Mouse (Mus musculus): Measurements from ENCODE around the gene Atp8b5. TPM values are rescaled to one million over a fixed set of nuclear protein-coding genes. Genes with fewer than 3 reads are reported as not detected.

Atp8b5 gene
- 0.31 and 0.43 TPM in 2 replicates for polyA plus RNA-seq (2014; fragmentation: Nextera tagmentation; extraction: Ambion mirVana)

- peak; percentile 92 for ATAC-seq (ENCODE audit: low FRiP score, low TSS enrichment)
- H3K27ac ChIP-seq (ENCODE audit: low read depth, low read length), result no peak within 1 kb of the TSS
- H3K9me3 ChIP-seq (ENCODE audit: control insufficient read depth, low read length), result no peaks in the 10 kb centered on the region
- H3K27me3 ChIP-seq (ENCODE audit: control insufficient read depth, insufficient read depth, low read length), result no peaks in the 10 kb centered on the region
- 3% methylated on average over 19 of the region's 19 CpGs for WGBS
- H3K4me1 ChIP-seq (ENCODE audit: control insufficient read depth, insufficient read depth, low read length), result no peaks in the 10 kb centered on the region
- peak within 1 kb of the TSS; percentile 64 for H3K4me2 ChIP-seq (replicated peaks; ENCODE audit: low read depth, low read length)
- H3K9ac ChIP-seq (ENCODE audit: low read depth, low read length), result peak within 1 kb of the TSS; percentile 43
- H3K4me3 ChIP-seq (ENCODE audit: low read length), result peak within 1 kb of the TSS; percentile 38; the same call in 1 of the 2 replicates
- no peaks in the 10 kb centered on the region for H3K36me3 ChIP-seq (ENCODE audit: control insufficient read depth, insufficient read depth, low read length)
These were observed at the start of gene Atp8b5 for GRCm38 (mm10) chr4:43266623-43267322. Gene Atp8b5 (plus strand): TSS chr4:43267159.

- Histone ChIP-seq H3K4me2 (replicated peaks; ENCODE audit: low read depth, low read length) (no peak overlapping the region), H3K36me3 (ENCODE audit: control insufficient read depth, insufficient read depth, low read length) (no peaks in the 10 kb centered on the region), H3K9ac (ENCODE audit: low read depth, low read length) (no peak overlapping the region), H3K9me3 (ENCODE audit: control insufficient read depth, low read length) (no peaks in the 10 kb centered on the region), H3K4me1 (ENCODE audit: control insufficient read depth, insufficient read depth, low read length) (no peaks in the 10 kb centered on the region), H3K27ac (ENCODE audit: low read depth, low read length) (no peak overlapping the region), H3K27me3 (ENCODE audit: control insufficient read depth, insufficient read depth, low read length) (no peaks in the 10 kb centered on the region), H3K4me3 (ENCODE audit: low read length) (no peak overlapping the region)
- 98% methylated on average over 1 of the region's 1 CpGs for WGBS
- no peak for ATAC-seq (ENCODE audit: low FRiP score, low TSS enrichment)
These were observed 49.0 kb upstream of the Atp8b5 start for GRCm38 (mm10) chr4:43217997-43218396.

GRCm38 (mm10) chr4:43231821-43232220 lies 35.1 kb upstream of the Atp8b5 start:
- no peaks in the 10 kb centered on the region for H3K4me1 ChIP-seq (ENCODE audit: control insufficient read depth, insufficient read depth, low read length)
- 78% methylated on average over 3 of the region's 3 CpGs for WGBS
- H3K27me3 ChIP-seq (ENCODE audit: control insufficient read depth, insufficient read depth, low read length), result no peaks in the 10 kb centered on the region
- H3K36me3 ChIP-seq (ENCODE audit: control insufficient read depth, insufficient read depth, low read length), result no peaks in the 10 kb centered on the region
- H3K9ac ChIP-seq (ENCODE audit: low read depth, low read length), result no peak overlapping the region
- H3K9me3 ChIP-seq (ENCODE audit: control insufficient read depth, low read length), result no peaks in the 10 kb centered on the region
- no peak overlapping the region for H3K4me2 ChIP-seq (replicated peaks; ENCODE audit: low read depth, low read length)
- H3K4me3 ChIP-seq (ENCODE audit: low read length), result no peak overlapping the region
- H3K27ac ChIP-seq (ENCODE audit: low read depth, low read length), result no peak overlapping the region
- no peak for ATAC-seq (ENCODE audit: low FRiP score, low TSS enrichment)

- Histone ChIP-seq H3K9me3 (ENCODE audit: control insufficient read depth, low read length) (no peaks in the 10 kb centered on the region), H3K27me3 (ENCODE audit: control insufficient read depth, insufficient read depth, low read length) (no peaks in the 10 kb centered on the region), H3K4me3 (ENCODE audit: low read length) (no peak overlapping the region), H3K9ac (ENCODE audit: low read depth, low read length) (no peak overlapping the region), H3K27ac (ENCODE audit: low read depth, low read length) (no peak overlapping the region), H3K4me1 (ENCODE audit: control insufficient read depth, insufficient read depth, low read length) (no peaks in the 10 kb centered on the region), H3K4me2 (replicated peaks; ENCODE audit: low read depth, low read length) (no peak overlapping the region), H3K36me3 (ENCODE audit: control insufficient read depth, insufficient read depth, low read length) (no peaks in the 10 kb centered on the region)
- ATAC-seq (ENCODE audit: low FRiP score, low TSS enrichment), result no peak
- WGBS, result 81% methylated on average over 1 of the region's 1 CpGs
These were observed 34.0 kb upstream of the Atp8b5 start for GRCm38 (mm10) chr4:43232985-43233384.

- H3K27ac ChIP-seq (ENCODE audit: low read depth, low read length), result no peak overlapping the region
- H3K4me2 ChIP-seq (replicated peaks; ENCODE audit: low read depth, low read length), result no peak overlapping the region
- H3K4me1 ChIP-seq (ENCODE audit: control insufficient read depth, insufficient read depth, low read length), result no peaks in the 10 kb centered on the region
- H3K27me3 ChIP-seq (ENCODE audit: control insufficient read depth, insufficient read depth, low read length), result no peaks in the 10 kb centered on the region
- no peaks in the 10 kb centered on the region for H3K36me3 ChIP-seq (ENCODE audit: control insufficient read depth, insufficient read depth, low read length)
- no peaks in the 10 kb centered on the region for H3K9me3 ChIP-seq (ENCODE audit: control insufficient read depth, low read length)
- 90% methylated on average over 6 of the region's 6 CpGs for WGBS
- no peak for ATAC-seq (ENCODE audit: low FRiP score, low TSS enrichment)
- H3K4me3 ChIP-seq (ENCODE audit: low read length), result no peak overlapping the region
- H3K9ac ChIP-seq (ENCODE audit: low read depth, low read length), result no peak overlapping the region
These were observed 33.5 kb upstream of the Atp8b5 start for GRCm38 (mm10) chr4:43233489-43233888.

- H3K27me3 ChIP-seq (ENCODE audit: control insufficient read depth, insufficient read depth, low read length), result no peaks in the 10 kb centered on the region
- no peak for ATAC-seq (ENCODE audit: low FRiP score, low TSS enrichment)
- H3K4me2 ChIP-seq (replicated peaks; ENCODE audit: low read depth, low read length), result no peak overlapping the region
- H3K9me3 ChIP-seq (ENCODE audit: control insufficient read depth, low read length), result no peaks in the 10 kb centered on the region
- H3K27ac ChIP-seq (ENCODE audit: low read depth, low read length), result no peak overlapping the region
- H3K4me1 ChIP-seq (ENCODE audit: control insufficient read depth, insufficient read depth, low read length), result no peaks in the 10 kb centered on the region
- no peaks in the 10 kb centered on the region for H3K36me3 ChIP-seq (ENCODE audit: control insufficient read depth, insufficient read depth, low read length)
- WGBS, result 94% methylated on average over 9 of the region's 9 CpGs
- H3K9ac ChIP-seq (ENCODE audit: low read depth, low read length), result no peak overlapping the region
- H3K4me3 ChIP-seq (ENCODE audit: low read length), result no peak overlapping the region
These were observed 30.1 kb upstream of the Atp8b5 start for GRCm38 (mm10) chr4:43236898-43237297.

GRCm38 (mm10) chr4:43240716-43241115 lies 26.2 kb upstream of the Atp8b5 start:
- no peaks in the 10 kb centered on the region for H3K27me3 ChIP-seq (ENCODE audit: control insufficient read depth, insufficient read depth, low read length)
- WGBS, result 86% methylated on average over 1 of the region's 1 CpGs
- no peaks in the 10 kb centered on the region for H3K9me3 ChIP-seq (ENCODE audit: control insufficient read depth, low read length)
- H3K36me3 ChIP-seq (ENCODE audit: control insufficient read depth, insufficient read depth, low read length), result no peaks in the 10 kb centered on the region
- no peaks in the 10 kb centered on the region for H3K4me1 ChIP-seq (ENCODE audit: control insufficient read depth, insufficient read depth, low read length)
- ATAC-seq (ENCODE audit: low FRiP score, low TSS enrichment), result no peak
- no peak overlapping the region for H3K9ac ChIP-seq (ENCODE audit: low read depth, low read length)
- no peak overlapping the region for H3K4me2 ChIP-seq (replicated peaks; ENCODE audit: low read depth, low read length)
- no peak overlapping the region for H3K27ac ChIP-seq (ENCODE audit: low read depth, low read length)
- H3K4me3 ChIP-seq (ENCODE audit: low read length), result no peak overlapping the region

- H3K9me3 ChIP-seq (ENCODE audit: control insufficient read depth, low read length), result no peaks in the 10 kb centered on the region
- no peak overlapping the region for H3K4me2 ChIP-seq (replicated peaks; ENCODE audit: low read depth, low read length)
- no peaks in the 10 kb centered on the region for H3K27me3 ChIP-seq (ENCODE audit: control insufficient read depth, insufficient read depth, low read length)
- ATAC-seq (ENCODE audit: low FRiP score, low TSS enrichment), result no peak
- H3K4me1 ChIP-seq (ENCODE audit: control insufficient read depth, insufficient read depth, low read length), result no peaks in the 10 kb centered on the region
- H3K9ac ChIP-seq (ENCODE audit: low read depth, low read length), result no peak overlapping the region
- no peaks in the 10 kb centered on the region for H3K36me3 ChIP-seq (ENCODE audit: control insufficient read depth, insufficient read depth, low read length)
- 44% methylated on average over 2 of the region's 2 CpGs for WGBS
- H3K4me3 ChIP-seq (ENCODE audit: low read length), result no peak overlapping the region
- H3K27ac ChIP-seq (ENCODE audit: low read depth, low read length), result no peak overlapping the region
These were observed 22.9 kb upstream of the Atp8b5 start for GRCm38 (mm10) chr4:43244022-43244421.

- Histone ChIP-seq H3K9me3 (ENCODE audit: control insufficient read depth, low read length) (no peaks in the 10 kb centered on the region), H3K36me3 (ENCODE audit: control insufficient read depth, insufficient read depth, low read length) (peaks cover 6% of the 10 kb centered on the region; the same call in 1 of the 2 replicates), H3K9ac (ENCODE audit: low read depth, low read length) (no peak overlapping the region), H3K4me2 (replicated peaks; ENCODE audit: low read depth, low read length) (no peak overlapping the region), H3K27ac (ENCODE audit: low read depth, low read length) (no peak overlapping the region), H3K27me3 (ENCODE audit: control insufficient read depth, insufficient read depth, low read length) (no peaks in the 10 kb centered on the region), H3K4me3 (ENCODE audit: low read length) (no peak overlapping the region), H3K4me1 (ENCODE audit: control insufficient read depth, insufficient read depth, low read length) (no peaks in the 10 kb centered on the region)
- ATAC-seq (ENCODE audit: low FRiP score, low TSS enrichment), result no peak
- WGBS, result 91% methylated on average over 4 of the region's 4 CpGs
These were observed 21.2 kb upstream of the Atp8b5 start for GRCm38 (mm10) chr4:43245776-43246175.

Measured in kidney, embryonic 14.5 days (tissue).